Mouse (Mus musculus) heart, adult 2 months (tissue): ENCODE measurements around the gene Cgnl1. TPM values are rescaled to one million over a fixed set of nuclear protein-coding genes. Genes with fewer than 3 reads are reported as not detected.
A peak's percentile ranks its signal among the peaks of the same experiment; 100 is the strongest.

Experiments used
- DNase-seq, 2 experiments: peaks; one replicate each; pipeline ENCODE4 v3.0.0; 2021
- H3K27ac ChIP-seq: fragments of 200-600 bp; 2 replicates; pipeline ENCODE4 v1.8.1; 2022
- H3K27me3 ChIP-seq: fragments of 200-500 bp; 2 replicates; pipeline ENCODE4 v1.6.1; 2012; ENCODE audit warnings: mild to moderate bottlenecking, low read length, inconsistent platforms, mixed read lengths; ENCODE audit not compliant: control insufficient read depth, insufficient read depth
- H3K36me3 ChIP-seq: fragments of 200-500 bp; 2 replicates; pipeline ENCODE4 v1.6.1; 2012; ENCODE audit warnings: low read length, inconsistent platforms; ENCODE audit not compliant: control insufficient read depth, insufficient read depth
- H3K4me1 ChIP-seq: fragments of 200-500 bp; 2 replicates; pipeline ENCODE4 v1.6.1; 2011; ENCODE audit warnings: low read length; ENCODE audit not compliant: control insufficient read depth, insufficient read depth
- H3K4me3 ChIP-seq: fragments of 200-600 bp; 2 replicates; pipeline ENCODE4 v1.8.1; 2022
- H3K79me2 ChIP-seq: fragments of 200-500 bp; replicated peaks from 2 replicates; pipeline ENCODE4 v1.6.1; 2012; ENCODE audit warnings: mild to moderate bottlenecking, inconsistent platforms, low read length, moderate library complexity, mixed read lengths; ENCODE audit not compliant: control insufficient read depth, insufficient read depth
- H3K9ac ChIP-seq: fragments of 200-500 bp; 2 replicates; pipeline ENCODE4 v1.6.1; 2012; ENCODE audit warnings: low read depth, mild to moderate bottlenecking, control low read depth, inconsistent platforms, low read length, mixed read lengths
- CTCF ChIP-seq: fragments of 200-600 bp; IDR thresholded peaks from 2 replicates; pipeline ENCODE4 v1.8.1; 2022; ENCODE audit warnings: antibody characterized with exemption, mild to moderate bottlenecking, moderate library complexity
- EP300 ChIP-seq: fragments of 200-500 bp; IDR thresholded peaks from 2 replicates; pipeline ENCODE4 v1.6.1; 2011; ENCODE audit warnings: low read depth, low read length, control low read depth; ENCODE audit not compliant: insufficient read depth
- POLR2A ChIP-seq: fragments of 200-500 bp; IDR thresholded peaks from 2 replicates; pipeline ENCODE4 v1.6.1; 2011; ENCODE audit warnings: mild to moderate bottlenecking, low read depth, low read length, control low read depth; ENCODE audit not compliant: insufficient read depth
- WGBS: fragments of 180-500 bp; shearing (Covaris S2); methylation state at CpG from one replicate; pipeline ENCODE4 v1.1.7; 2018; 5-methylcytosine and 5-hydroxymethylcytosine counted together
- intact Hi-C: fragments of 180-260 bp; cut with DNase I; formaldehyde crosslinking; loops from one replicate; pipeline ENCODE4 v1.15.1; 2025
- polyA plus RNA-seq: library from polyadenylated mRNA; depleted of rRNA; stranded (reverse); fragments of >200 nt; gene quantifications from 2 replicates; pipeline ENCODE4 v1.2.3, GENCODE M21; 2012
- total RNA-seq, 2 experiments: library from RNA; stranded (reverse); gene quantifications; 2 replicates each; pipeline ENCODE4 v1.2.3; 2021

The Cgnl1 gene
- total and polyA plus RNA-seq, 3 experiments = 10.5 to 31.0 (median 28.1) TPM

DNA sequence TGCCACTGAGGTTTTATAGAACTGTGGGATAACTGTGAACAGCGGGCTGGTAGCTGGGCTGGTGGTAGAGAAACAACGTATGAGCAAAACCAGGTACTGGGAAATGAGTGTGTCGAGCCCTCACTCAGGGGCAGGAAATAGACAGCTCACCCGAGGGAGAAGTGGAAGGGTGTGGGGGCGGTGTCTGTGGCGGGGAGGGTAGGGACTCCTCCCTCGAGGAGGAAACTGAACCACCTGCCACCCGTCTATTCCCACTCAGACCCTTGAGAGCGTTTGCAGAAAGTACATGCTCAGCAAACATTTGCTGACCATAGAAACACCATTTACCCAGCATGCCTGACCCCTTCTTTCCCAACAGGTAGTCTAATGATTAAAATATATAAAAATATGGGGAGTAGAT is 2.2 kb upstream of the Cgnl1 start:
- no peak overlapping the region for H3K9ac ChIP-seq
- no peaks in the 10 kb centered on the region for H3K27me3 ChIP-seq
- 46% methylated on average over 9 of the region's 9 CpGs for WGBS
- H3K4me1 ChIP-seq = peaks cover 5% of the 10 kb centered on the region
- no peak overlapping the region for H3K4me3 ChIP-seq
- intact Hi-C loops = loop anchor here (5.0 kb wide), 2 partner anchors 46 to 106 kb away; no protein-coding TSS in a partner anchor
- no peak overlapping the region for H3K27ac ChIP-seq
- H3K79me2 ChIP-seq = peaks cover 4% of the 10 kb centered on the region
- no peak for TF ChIP-seq POLR2A
- TF ChIP-seq EP300 = no peak
- TF ChIP-seq CTCF = no peak
- DNase-seq = no peak
- H3K36me3 ChIP-seq = no peaks in the 10 kb centered on the region

DNA sequence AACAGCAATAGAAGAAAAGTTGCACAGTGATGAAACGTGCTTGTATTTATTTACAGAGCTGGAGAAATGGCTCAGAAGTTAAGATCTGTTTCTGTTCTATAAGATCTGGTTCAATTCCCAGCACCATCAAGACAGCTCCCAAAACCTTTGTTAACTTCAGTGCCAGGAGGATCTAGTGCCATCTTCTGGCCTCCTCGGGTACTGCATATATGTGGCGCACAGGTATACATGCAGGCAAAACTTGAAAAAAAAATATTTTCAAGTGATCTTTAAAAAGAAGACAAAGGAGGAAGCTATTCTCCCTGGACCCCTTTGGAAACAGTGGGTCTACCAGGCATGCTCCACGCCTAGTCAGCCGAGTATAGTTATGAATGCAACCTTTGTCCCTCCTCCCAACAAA is 936 bp upstream of the Cgnl1 start:
- H3K79me2 ChIP-seq = peaks cover 4% of the 10 kb centered on the region
- H3K4me1 ChIP-seq = peaks cover 6% of the 10 kb centered on the region
- no peak overlapping the region for H3K4me3 ChIP-seq
- H3K9ac ChIP-seq = no peak overlapping the region
- no peaks in the 10 kb centered on the region for H3K36me3 ChIP-seq
- WGBS = 80% methylated on average over 5 of the region's 5 CpGs
- H3K27ac ChIP-seq = no peak overlapping the region
- H3K27me3 ChIP-seq = no peaks in the 10 kb centered on the region
- peak; percentile 40 to 73 for DNase-seq
- TF ChIP-seq POLR2A (no peak), EP300 (0 out of 2 replicates have a peak, but pooled peaks have one; percentile 25), CTCF (peak; percentile 84)
- intact Hi-C loops = loop anchor here (5.0 kb wide), 2 partner anchors 45 to 105 kb away; no protein-coding TSS in a partner anchor

DNA sequence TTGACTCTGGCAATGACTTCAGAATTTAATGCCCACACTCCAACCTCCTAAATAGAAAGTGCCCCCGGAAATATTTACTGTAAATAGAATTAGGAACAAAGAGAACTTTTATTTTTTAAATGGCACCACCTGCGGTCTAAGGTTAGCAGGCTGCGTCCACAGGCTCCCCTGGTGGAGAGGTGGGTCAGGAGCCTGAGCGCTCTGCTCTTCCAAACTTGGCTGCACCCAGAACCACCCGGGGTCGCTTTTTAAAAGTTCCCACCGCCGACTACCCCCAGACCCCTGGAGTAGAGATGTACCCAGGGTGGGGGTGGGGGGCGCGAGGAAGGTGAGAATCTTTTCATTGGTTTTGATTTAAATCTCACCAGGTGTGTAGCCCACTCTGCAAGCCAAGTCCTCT is 918 bp downstream of the Cgnl1 start:
- intact Hi-C loops = loop anchor here (1.0 to 5.0 kb wide), 3 partner anchors 36 to 103 kb away; no protein-coding TSS in a partner anchor
- Histone ChIP-seq H3K79me2 (peaks cover 4% of the 10 kb centered on the region), H3K27ac (peak overlapping the region; percentile 90), H3K4me3 (peak overlapping the region; percentile 71), H3K9ac (peak overlapping the region; percentile 62), H3K36me3 (no peaks in the 10 kb centered on the region), H3K27me3 (no peaks in the 10 kb centered on the region), H3K4me1 (peaks cover 6% of the 10 kb centered on the region)
- WGBS = 5% methylated on average over 10 of the region's 10 CpGs
- TF ChIP-seq EP300 (no peak), CTCF (peak; percentile 53)
- DNase-seq = no peak

DNA sequence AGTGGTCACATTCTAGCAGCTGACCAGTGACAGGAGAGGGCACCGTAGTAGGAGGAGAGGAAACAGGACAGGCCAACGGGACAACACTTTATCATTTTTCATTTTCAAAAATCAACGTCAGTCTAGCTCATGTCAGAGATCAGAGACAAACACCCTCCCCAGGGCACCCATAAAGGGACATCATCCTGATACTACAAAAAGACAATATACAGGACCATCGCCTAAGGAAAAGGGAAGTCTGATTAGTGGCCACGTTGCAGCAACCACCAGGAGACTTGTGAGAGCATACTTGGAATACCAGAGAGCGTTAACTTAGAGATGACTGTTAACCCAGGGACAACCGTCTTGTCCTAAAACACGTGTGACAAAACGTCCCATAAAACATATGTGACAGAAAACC is 1.7 kb downstream of the Cgnl1 start:
- Histone ChIP-seq H3K36me3 (no peaks in the 10 kb centered on the region), H3K79me2 (peaks cover 4% of the 10 kb centered on the region), H3K4me1 (peaks cover 6% of the 10 kb centered on the region), H3K4me3 (no peak overlapping the region; the same call in 1 of the 2 replicates), H3K27ac (peak overlapping the region; percentile 13), H3K9ac (peak overlapping the region; percentile 19), H3K27me3 (no peaks in the 10 kb centered on the region)
- WGBS = 32% methylated on average over 9 of the region's 9 CpGs
- no peak for DNase-seq
- intact Hi-C loops = loop anchor here (1.0 to 5.0 kb wide), 3 partner anchors 37 to 102 kb away; no protein-coding TSS in a partner anchor
- TF ChIP-seq CTCF = no peak
- no peak for TF ChIP-seq POLR2A
- no peak for TF ChIP-seq EP300

DNA sequence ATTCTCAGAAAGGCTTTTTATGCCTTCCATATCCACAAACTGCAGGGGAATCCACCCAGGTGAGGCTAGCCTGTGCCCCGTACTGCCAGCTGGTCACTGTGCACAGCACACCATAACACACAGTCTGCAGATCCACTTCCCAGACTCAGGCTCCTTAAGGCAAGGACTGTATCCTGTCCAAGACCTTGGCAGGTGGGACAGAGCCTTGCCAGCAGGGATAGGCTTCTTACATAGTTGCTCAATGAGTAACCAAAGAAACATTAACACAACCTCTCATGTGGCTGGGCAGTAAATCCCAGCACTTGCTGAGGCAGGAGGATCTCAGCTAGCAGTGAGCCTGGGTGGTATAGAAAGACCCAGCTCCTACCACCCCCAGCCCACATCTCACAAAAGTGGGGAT is 3.3 kb downstream of the Cgnl1 start:
- H3K4me1 ChIP-seq = peaks cover 6% of the 10 kb centered on the region
- intact Hi-C loops = no loop called here
- H3K9ac ChIP-seq = no peak overlapping the region
- no peaks in the 10 kb centered on the region for H3K36me3 ChIP-seq
- no peak for DNase-seq
- H3K27ac ChIP-seq = no peak overlapping the region
- TF ChIP-seq CTCF = no peak
- no peak for TF ChIP-seq POLR2A
- TF ChIP-seq EP300 = no peak
- H3K27me3 ChIP-seq = no peaks in the 10 kb centered on the region
- WGBS = 100% methylated on average over 1 of the region's 1 CpGs
- H3K79me2 ChIP-seq = peaks cover 4% of the 10 kb centered on the region
- no peak overlapping the region for H3K4me3 ChIP-seq

DNA sequence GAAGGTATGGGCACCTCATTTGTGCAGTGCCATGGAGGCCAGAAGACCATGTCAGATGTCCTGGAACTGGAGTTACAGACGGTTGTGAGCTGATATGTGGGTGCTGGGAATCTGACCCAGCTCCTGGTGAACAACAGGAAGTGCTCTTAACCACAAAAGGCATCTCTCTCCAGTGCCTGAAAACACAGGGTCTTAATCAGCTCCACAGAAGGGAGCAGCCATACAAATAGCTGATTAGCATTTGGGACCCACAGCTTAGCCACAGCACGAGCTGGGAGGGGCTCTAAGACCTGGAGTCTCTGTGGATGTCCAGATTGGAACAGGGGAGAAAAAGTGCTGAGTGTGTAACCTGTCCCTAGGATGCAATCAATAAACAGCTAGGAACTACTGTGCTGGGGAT is 4.5 kb downstream of the Cgnl1 start:
- WGBS = 74% methylated on average over 2 of the region's 2 CpGs
- intact Hi-C loops = no loop called here

More for the DNA sequence above, 4.5 kb downstream of the Cgnl1 start:
- Histone ChIP-seq H3K4me3 (no peak overlapping the region), H3K79me2 (peaks cover 4% of the 10 kb centered on the region), H3K36me3 (no peaks in the 10 kb centered on the region), H3K27ac (no peak overlapping the region), H3K4me1 (peaks cover 6% of the 10 kb centered on the region), H3K9ac (no peak overlapping the region), H3K27me3 (no peaks in the 10 kb centered on the region)
- TF ChIP-seq EP300 (no peak), CTCF (no peak)
- no peak for DNase-seq
